Mouse (Mus musculus) spleen, adult 2 months (tissue): Measurements from ENCODE around the gene Atp6v0c. TPM values are rescaled to one million over a fixed set of nuclear protein-coding genes. Genes with fewer than 3 reads are reported as not detected.

Experiments used
- DNase-seq, 2 experiments: peaks; one replicate each; pipeline versions ENCODE4 v3.0.0 to v3.0.0-alpha.2; 2012 to 2021; ENCODE audit warnings: low spot score in 2 of 2, low read depth in 1 of 2
- H3K27ac ChIP-seq: fragments of 200-500 bp; 2 replicates; pipeline ENCODE4 v1.5.1; 2012; ENCODE audit warnings: low read length, inconsistent platforms; ENCODE audit not compliant: insufficient read depth
- H3K27me3 ChIP-seq: fragments of 200-500 bp; 2 replicates; pipeline ENCODE4 v1.6.1; 2012; ENCODE audit warnings: mild to moderate bottlenecking, moderate library complexity, low read length, inconsistent platforms; ENCODE audit not compliant: control insufficient read depth, insufficient read depth
- H3K36me3 ChIP-seq: fragments of 200-500 bp; 2 replicates; pipeline ENCODE4 v1.6.1; 2012; ENCODE audit warnings: mild to moderate bottlenecking, low read length, inconsistent platforms; ENCODE audit not compliant: control insufficient read depth, insufficient read depth
- H3K4me1 ChIP-seq: fragments of 200-500 bp; 2 replicates; pipeline ENCODE4 v1.6.1; 2011; ENCODE audit warnings: inconsistent platforms; ENCODE audit not compliant: control insufficient read depth, insufficient read depth, insufficient read length
- H3K4me3 ChIP-seq: fragments of 200-500 bp; 2 replicates; pipeline ENCODE4 v1.5.1; 2011; ENCODE audit warnings: mild to moderate bottlenecking, inconsistent platforms; ENCODE audit not compliant: insufficient read depth, insufficient read length; ENCODE audit errors: extremely low read depth
- CTCF ChIP-seq: fragments of 200-500 bp; IDR thresholded peaks from 2 replicates; pipeline ENCODE4 v1.5.1; 2011; ENCODE audit warnings: mild to moderate bottlenecking, inconsistent platforms; ENCODE audit not compliant: insufficient read depth, insufficient read length, insufficient replicate concordance; ENCODE audit errors: extremely low read depth
- POLR2A ChIP-seq: fragments of 200-500 bp; IDR thresholded peaks from 2 replicates; pipeline ENCODE4 v1.6.1; 2011; ENCODE audit warnings: low read depth, low read length, inconsistent platforms
- WGBS: fragments of 180-500 bp; shearing (Covaris S2); methylation state at CpG from one replicate; pipeline ENCODE4 v1.1.7; 2018; 5-methylcytosine and 5-hydroxymethylcytosine counted together
- polyA plus RNA-seq: library from polyadenylated mRNA; depleted of rRNA; stranded (reverse); fragments of >200 nt; gene quantifications from 2 replicates; pipeline ENCODE4 v1.2.3, GENCODE M21; 2012

Gene Atp6v0c
- polyA plus RNA-seq, 1 experiment, result 481 TPM

DNA sequence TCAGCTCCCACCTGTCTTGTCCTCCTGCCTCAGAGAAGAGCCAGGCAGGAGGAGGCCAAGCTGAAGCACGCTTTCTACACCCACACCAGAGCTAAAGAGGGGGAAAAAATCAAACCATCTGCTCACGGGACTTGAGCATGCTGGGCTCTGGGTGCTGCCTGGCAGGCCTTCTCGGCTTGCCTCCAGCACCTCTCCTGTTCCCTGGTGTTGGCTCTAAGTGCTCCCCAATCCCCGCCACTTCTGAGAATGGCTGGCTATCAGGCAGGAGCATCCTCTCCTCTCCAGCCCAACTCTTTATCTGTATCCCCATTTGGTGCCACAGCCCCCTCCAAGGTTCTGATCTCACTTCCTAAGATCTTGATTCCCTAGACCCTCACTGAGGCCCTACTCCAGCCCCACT, 29.8 kb upstream of the Atp6v0c start:
- Histone ChIP-seq H3K27ac (no peak overlapping the region), H3K4me1 (no peaks in the 10 kb centered on the region), H3K4me3 (no peak overlapping the region), H3K27me3 (no peaks in the 10 kb centered on the region), H3K36me3 (no peaks in the 10 kb centered on the region)
- no peak for TF ChIP-seq CTCF
- no peak for TF ChIP-seq POLR2A
- no peak for DNase-seq
- WGBS, result 91% methylated on average over 4 of the region's 4 CpGs

DNA sequence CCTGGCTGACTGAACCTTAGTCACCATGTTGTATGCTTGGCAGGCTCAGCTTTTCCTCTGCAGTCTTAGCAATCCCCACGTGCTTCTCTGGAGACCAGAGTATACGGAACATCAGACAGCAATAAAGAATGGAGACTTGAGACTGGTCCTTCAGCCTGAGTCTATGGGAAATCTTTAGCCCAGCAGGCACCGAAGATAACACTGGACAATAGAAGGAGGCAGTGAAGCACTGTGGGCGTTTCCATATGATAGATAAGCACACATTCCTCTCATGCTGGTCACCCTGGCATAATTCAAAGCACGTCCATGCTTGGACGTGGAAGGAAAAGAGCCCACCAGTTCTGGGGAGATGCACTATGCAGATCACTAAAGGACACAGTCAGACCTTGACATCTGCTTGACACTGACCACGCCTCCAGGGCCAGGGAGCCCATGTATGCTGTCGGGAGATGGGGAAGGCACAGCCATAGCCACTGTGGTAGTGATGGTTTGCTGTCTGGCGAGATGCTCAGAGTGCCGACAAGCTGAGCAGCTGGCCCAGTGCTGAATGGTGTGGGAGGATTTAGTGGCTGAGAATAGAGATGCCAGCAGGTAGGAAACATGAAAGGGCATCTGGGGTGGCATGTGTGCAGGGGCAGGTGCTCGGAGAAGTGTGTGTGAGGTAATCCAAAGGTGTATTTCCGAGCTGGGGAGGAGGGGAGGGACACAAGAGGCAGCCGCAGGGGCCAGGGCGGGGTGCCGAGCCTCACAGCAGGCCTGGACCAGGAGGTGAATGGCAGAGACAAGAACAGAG, 27.7 kb upstream of the Atp6v0c start:
- H3K27ac ChIP-seq, result no peak overlapping the region
- H3K4me3 ChIP-seq, result no peak overlapping the region
- no peak for DNase-seq
- TF ChIP-seq CTCF (no peak), POLR2A (no peak)
- no peaks in the 10 kb centered on the region; the same call in 1 of the 2 replicates for H3K4me1 ChIP-seq
- 87% methylated on average over 15 of the region's 15 CpGs for WGBS
- no peaks in the 10 kb centered on the region for H3K36me3 ChIP-seq
- no peaks in the 10 kb centered on the region for H3K27me3 ChIP-seq

DNA sequence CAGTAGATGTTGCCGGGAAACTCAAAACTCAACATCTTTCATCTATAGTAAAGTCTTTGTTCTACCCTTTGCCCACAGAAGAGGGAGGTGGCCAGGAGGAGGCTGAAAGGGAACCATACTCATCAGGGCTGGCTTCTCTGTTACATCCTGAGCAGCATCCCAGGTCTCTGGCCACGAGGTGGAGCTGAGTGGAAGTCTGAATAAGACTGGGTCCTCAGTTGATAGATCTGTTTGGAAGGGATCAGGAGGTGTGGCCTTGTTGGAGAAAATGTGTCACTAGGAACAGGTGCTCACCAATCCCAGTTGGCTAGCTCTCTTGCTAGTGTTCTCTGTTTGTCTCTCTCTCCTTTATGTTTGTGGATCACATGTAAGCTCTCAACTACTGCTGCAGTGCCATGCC, 25.8 kb upstream of the Atp6v0c start:
- TF ChIP-seq CTCF (no peak), POLR2A (no peak)
- no peaks in the 10 kb centered on the region; the same call in 1 of the 2 replicates for H3K4me1 ChIP-seq
- no peaks in the 10 kb centered on the region for H3K27me3 ChIP-seq
- H3K36me3 ChIP-seq, result no peaks in the 10 kb centered on the region
- H3K27ac ChIP-seq, result no peak overlapping the region
- no peak for DNase-seq
- no peak overlapping the region for H3K4me3 ChIP-seq
- 71% methylated on average over 2 of the region's 2 CpGs for WGBS

DNA sequence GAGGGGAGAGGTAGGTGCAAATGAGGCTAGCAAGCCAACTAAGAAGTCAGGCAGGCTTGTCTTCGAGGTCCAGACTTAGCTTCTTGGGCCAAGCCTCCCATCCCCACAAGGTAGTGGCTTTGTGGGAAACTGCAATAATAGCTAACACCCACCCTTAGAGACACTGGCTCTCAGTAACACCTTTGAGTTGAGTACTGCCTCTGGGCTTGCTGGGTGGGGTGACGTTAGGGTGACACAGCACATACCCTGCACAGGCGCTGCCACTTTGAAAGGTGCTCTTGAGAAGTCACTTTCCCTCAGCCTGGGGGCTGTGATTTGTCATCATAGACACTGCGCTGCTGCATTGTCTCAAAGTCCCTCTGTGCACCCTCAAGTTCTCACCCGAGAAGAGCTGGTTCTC, 24.3 kb upstream of the Atp6v0c start:
- DNase-seq, result no peak
- H3K27me3 ChIP-seq, result no peaks in the 10 kb centered on the region
- WGBS, result 77% methylated on average over 5 of the region's 5 CpGs
- no peaks in the 10 kb centered on the region; the same call in 1 of the 2 replicates for H3K4me1 ChIP-seq
- H3K27ac ChIP-seq, result no peak overlapping the region
- H3K4me3 ChIP-seq, result no peak overlapping the region
- no peaks in the 10 kb centered on the region for H3K36me3 ChIP-seq
- TF ChIP-seq CTCF, result no peak
- TF ChIP-seq POLR2A, result no peak

DNA sequence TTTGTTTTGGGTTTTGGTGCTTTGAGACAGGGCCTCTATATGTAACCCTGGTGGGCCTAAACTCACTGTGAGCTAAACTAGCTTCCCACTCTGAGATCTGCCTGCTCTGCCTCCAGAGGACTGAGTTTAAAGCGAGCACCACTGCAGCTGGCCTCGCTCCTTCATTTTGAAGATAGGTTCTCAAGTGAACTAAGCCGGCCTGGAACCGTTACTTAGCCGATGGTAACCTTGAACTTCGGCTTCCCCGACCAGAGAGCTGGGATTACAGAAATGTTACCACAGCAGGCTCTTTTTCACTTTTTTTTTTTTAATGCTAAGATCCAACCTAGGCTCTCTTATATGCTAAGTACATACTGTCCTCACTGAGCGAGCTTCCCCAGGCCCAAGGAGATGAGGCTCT, 23.8 kb upstream of the Atp6v0c start:
- DNase-seq, result no peak
- 81% methylated on average over 8 of the region's 8 CpGs for WGBS
- no peaks in the 10 kb centered on the region; the same call in 1 of the 2 replicates for H3K4me1 ChIP-seq
- no peak overlapping the region for H3K4me3 ChIP-seq
- no peaks in the 10 kb centered on the region for H3K36me3 ChIP-seq
- TF ChIP-seq POLR2A, result no peak
- no peak for TF ChIP-seq CTCF
- no peak overlapping the region for H3K27ac ChIP-seq
- H3K27me3 ChIP-seq, result no peaks in the 10 kb centered on the region

DNA sequence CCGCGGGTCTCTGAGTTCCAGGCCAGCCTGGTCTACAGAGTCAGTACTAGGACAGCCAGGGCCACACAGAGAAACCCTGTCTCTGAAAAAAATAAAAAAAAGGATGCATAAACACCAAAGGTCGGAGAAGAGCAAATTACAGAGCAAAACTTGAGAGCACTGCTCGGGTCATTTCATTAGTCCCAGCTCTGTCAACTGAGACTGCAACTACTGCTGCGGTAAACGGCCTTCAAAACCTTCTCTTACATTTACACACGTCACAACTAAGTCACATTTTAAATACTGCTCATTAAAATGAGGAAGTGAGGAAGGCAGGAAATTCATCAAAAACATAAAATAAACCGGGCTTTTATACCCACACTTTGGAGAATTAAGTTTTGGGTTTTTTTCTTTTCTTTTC, 23.3 kb upstream of the Atp6v0c start:
- no peak for DNase-seq
- WGBS, result 30% methylated on average over 8 of the region's 8 CpGs
- H3K27me3 ChIP-seq, result no peaks in the 10 kb centered on the region
- H3K36me3 ChIP-seq, result no peaks in the 10 kb centered on the region
- TF ChIP-seq POLR2A (no peak), CTCF (no peak)
- no peak overlapping the region for H3K4me3 ChIP-seq
- no peak overlapping the region for H3K27ac ChIP-seq
- no peaks in the 10 kb centered on the region; the same call in 1 of the 2 replicates for H3K4me1 ChIP-seq

DNA sequence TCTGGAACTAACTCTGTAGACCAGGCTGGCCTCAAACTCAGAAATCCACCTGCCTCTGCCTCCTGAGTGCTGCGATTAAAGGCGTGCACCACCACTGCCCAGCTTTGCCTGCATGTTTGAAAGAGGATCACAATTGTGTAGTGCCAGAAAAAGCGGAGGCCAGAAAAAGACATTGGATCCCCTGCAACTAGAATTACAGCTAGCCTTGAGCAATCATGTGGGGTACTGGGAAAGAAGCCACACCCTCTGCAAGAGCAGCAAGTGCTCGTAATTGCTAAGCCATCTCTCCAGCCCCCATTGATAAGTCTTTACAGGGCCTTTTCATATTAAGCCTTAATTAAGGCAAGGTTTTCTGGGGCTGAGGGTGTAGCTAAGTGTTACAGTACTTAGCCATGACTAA, 22.0 kb upstream of the Atp6v0c start:
- no peak for TF ChIP-seq CTCF
- no peak for TF ChIP-seq POLR2A
- Histone ChIP-seq H3K4me1 (no peaks in the 10 kb centered on the region; the same call in 1 of the 2 replicates), H3K27me3 (no peaks in the 10 kb centered on the region), H3K36me3 (no peaks in the 10 kb centered on the region), H3K4me3 (no peak overlapping the region), H3K27ac (no peak overlapping the region)
- WGBS, result 84% methylated on average over 4 of the region's 4 CpGs
- no peak for DNase-seq
